Mouse (Mus musculus): Measurements from ENCODE around the gene Arntl.

The Arntl gene

DNA sequence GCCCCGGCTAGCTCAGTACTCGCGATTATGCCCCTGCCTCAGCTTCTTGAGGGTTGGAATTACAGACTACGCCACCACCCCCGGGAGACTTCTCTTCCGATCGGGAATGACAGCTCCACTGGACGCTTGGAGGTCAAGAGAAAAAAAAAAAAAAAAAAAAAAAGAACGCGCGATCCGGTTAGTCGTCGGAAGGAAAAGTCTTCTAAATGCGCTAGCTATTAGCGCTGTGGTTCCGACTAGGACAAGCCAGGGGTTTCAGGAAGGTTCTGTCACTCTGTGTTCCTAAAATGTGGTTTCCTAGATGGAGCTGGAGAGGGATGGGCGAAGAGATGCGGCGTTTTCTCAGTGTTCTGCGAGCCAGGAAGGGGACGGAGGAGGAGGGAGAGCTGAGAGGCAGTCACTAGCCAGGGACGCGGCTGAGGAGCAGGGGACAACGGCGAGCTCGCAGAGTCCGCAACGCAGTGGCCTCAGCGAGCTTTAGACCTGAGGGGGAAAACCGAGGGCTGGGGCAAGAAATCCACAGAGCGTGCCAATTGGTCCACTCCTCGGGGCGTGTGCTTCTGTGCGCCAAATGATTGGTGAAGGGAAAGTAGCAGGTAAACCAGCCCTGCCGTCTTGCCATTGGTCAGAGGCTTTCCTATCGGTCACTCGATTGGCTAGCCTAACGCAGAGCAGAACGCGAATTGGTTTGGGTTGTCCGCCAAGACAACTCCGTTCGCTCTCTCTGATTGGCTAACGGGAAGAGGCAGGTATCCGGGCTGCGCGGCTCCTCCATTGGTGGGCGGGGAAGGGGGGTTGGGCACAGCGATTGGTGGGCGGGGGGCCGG is at the start of gene Arntl:
Gene Arntl (plus strand): TSS at position 822 of the 827 bp plus-strand sequence.
- peak; percentile 92 to 98 for DNase-seq (ENCODE audit: low spot score in 2 of 2)

DNA sequence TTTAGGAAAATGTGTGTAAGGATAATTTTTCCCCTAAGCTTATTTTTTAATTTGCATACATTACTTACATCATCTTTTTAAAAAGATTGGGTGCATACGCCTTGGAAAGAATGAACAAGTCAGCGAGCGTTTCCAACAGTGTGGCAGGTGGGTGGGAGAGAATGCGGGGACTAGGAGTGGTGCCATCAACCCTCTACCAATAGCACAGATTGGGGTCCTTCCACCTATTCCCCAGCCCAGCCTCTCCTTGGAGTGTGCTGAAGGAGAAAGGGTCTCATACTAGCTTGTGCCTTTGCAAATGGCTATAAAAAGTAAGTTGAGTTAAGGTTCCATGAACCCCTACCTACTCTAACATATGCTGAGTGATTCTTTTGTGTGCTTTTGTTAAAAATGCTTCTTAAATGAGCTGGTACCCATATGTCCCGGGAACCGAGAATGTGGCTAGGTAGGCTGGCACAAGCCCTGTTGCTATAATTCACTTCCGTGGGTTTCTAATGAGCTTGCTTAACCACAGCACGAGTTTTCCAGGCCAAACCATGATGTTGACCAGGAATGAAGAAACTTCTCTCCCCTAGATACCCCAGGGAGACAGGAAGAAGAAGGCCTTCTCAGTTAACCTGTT is 46.1 kb upstream of the Arntl start:
- DNase-seq (ENCODE audit: low spot score in 2 of 2): no peak

DNA sequence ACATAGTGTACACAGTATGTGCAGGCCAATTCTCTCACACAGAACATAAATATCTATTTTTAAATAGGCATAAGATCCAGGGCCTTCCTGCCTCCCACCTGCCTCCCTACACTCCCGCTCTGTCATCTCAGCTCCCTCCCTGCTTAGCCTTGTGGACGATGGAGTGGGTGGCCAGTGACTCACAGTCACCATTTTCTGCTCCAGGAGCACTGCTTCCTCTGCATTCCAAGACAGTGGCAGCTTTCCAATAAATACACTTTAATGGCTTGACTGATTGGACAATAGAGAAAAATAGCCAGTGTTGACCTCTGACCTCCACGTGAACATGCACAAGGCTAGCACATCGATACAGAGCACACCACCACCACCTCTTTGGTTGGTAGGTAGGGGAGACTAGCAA is 42.5 kb upstream of the Arntl start:
- DNase-seq (ENCODE audit: low spot score in 2 of 2): no peak

DNA sequence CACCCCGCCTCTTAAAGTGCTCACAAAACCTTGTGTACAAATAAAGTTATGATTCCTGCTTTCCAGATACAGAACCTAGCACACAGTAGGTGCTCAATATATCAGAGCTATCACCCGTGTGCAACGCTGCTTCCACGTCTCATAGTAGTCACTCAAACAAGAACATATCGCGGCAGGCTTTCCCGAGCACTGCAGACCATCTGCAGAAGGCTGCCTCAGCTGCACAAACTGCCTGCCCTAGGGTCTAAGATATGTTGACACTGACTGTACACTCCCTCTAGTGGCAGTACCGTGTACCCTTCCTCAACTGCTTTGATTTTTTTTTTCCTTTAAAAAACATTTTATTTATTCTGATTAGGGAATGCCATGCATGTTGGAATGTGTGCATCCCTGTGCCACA is 40.2 kb upstream of the Arntl start:
- no peak for DNase-seq (ENCODE audit: low spot score in 2 of 2)

DNA sequence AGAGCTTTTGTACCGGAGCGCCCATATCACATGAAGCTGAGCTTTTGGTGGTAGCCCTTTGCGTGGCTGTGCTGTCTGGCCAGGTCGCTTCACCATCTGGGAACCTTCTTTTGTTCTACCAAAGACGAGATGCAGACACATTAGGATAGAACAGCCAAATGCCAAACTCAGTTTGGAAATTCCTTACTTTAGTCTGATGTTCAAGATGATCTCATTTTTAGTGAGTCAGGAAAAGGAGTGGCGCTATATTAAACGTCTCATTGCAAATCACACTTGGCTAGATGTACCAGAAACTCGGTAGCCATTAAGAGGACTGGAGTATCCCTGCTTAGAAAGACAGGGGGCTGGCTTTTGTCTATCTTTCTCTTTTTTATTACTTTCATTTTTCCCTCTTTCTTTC is 38.7 kb upstream of the Arntl start:
- no peak for DNase-seq (ENCODE audit: low spot score in 2 of 2)

DNA sequence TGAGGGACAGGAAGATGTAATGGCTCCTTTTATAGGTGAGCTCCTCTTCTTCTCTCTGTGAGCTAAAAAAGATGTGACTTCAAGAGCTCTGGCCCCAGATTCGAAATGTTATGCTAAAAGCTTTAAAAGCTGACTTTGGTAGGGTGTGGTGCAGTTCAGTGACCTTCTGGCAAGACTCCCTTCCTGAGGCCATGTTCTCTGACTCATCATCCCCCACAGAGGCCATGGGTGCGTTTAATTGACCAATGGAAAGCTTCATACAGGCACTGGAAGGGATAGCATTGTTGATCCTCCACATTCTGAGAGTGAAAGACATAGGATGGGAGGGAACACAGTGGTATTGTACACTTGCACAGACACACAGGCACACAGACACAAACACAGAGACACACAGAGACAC is 34.8 kb upstream of the Arntl start:
- DNase-seq (ENCODE audit: low spot score in 2 of 2): no peak

DNA sequence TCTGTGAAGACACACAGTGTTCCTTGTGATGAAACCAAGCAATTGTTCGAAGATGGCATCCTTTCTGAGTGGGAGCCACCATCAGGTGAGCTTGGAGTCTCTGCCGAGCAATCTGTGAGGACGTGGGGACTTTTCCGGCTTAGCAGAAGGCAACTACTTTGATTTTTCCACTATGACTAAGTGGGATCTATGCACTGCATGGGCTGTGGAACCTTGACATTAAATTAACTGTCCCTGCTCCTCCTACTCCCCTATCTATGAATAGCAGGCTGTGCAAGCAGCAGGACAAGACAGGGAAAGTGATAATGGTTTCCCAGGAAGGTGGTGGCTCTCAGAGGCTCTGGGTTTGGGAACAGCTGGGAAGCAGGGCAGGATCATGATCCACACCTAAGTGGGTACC is 31.8 kb upstream of the Arntl start:
- DNase-seq (ENCODE audit: low spot score in 2 of 2): no peak

DNA sequence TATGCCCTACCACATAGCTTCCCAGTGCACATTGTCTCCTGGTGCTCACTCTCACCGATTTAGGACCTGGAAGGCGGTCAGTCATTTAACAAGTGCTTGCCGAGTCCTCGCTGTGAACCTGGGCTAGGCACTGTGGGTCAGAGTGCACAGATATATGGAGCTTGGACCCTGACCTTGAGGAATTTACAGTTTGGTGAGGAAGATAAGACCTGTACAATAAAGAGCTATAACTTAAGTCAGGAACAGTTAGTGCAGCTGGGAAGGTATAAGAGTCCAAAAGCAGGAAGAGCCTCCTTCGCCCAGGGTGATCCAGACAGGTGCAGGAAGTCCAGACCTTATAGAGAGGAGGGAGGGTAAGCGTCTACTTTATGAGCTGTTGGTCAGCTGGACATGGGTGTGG is 29.2 kb upstream of the Arntl start:
- DNase-seq (ENCODE audit: low spot score in 2 of 2): no peak

DNA sequence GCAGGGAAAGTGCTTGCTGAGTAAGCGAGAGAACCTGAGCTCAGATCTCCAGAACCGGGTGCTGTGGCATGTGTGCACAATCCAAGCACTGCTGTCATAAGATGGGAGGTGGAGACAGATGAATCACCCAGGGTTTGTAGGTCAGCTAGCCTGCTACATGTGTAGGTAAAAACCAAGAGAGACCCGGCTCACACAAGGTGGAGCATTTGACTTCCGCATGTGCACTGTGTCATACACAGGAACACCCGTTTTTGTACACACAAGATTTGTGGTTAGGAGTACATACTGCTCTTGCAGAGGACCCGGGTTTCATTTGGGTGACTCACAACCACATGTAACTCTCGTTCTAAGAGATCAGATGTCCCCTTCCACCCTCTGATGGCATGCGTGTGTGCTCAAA is 23.5 kb upstream of the Arntl start:
- no peak for DNase-seq (ENCODE audit: low spot score in 2 of 2)

DNA sequence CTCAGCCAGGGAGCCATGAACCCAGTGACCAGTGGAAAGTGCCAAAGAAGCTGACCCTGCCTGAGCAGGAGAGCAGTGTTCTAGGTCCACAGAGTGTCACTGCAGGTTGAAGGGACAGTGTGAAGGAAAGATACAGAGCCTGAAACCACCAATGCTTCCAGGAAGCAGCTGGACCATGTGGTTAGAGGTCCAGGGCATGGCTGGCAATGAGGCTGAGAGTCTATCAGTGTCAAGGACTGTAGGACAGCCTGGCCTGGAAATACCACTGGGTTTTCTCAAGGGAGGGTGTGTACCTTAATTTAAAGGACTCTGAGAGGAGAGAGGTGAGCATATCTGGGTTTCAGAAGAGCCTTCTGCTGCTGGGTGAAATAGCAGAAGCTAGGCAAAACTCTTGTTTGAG is 22.2 kb upstream of the Arntl start:
- DNase-seq (ENCODE audit: low spot score in 2 of 2): no peak

DNA sequence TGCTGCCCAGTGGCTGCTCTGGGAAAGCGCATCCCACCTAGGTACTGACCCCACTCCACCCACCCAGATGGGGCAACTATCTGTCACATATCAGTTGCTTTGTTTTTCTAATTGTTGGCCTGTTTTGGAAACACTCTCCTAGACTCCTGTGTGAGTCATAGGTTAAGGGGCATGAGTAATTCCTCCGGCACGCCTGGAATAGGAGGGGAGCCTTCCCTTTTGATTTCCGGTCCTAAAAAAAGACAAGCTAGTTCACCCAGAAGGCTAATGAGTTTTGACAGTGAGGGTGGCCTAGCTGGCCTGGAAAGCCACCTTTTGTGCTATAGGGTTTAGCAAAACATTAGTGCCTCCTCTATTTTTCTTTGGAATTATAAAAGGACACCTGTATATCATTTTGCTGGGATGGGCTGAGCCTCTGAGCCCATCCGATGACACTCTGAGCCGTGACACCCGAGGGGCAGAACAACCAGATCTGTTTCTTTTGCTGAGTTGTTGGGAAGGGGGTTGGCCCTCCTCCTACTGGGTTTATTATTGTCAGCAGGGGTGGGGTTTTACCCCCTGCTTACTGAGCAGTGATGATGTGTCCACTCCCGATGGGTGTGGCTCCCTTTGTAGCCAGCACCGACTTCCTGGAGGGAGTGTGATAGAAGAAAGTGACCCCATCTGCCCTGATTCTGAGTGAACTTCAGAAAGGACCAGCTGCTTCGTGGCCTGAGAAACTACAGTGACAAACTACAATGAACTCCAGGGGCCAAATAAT is 21.0 kb upstream of the Arntl start:
- no peak for DNase-seq (ENCODE audit: low spot score in 2 of 2)

DNA sequence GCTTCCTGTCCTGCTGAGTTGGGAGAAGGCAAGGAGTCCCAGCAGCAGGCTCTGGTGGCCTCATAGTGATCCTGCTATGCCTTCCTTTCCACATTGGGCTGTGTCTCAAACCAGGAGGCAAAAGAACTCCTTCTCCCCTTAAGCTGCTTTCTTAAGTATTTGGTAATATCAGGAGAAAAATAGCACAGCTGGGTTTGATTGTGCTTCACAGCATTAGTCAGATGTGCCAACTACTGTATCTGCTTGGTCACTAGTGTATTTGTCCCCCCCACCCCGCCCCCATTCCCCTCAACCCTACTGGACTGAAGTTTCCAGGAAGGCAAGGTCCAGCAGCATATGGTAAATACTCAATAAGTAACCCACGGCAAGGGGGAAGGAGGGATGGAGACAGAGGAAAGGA is 19.2 kb upstream of the Arntl start:
- DNase-seq (ENCODE audit: low spot score in 2 of 2): no peak

DNA sequence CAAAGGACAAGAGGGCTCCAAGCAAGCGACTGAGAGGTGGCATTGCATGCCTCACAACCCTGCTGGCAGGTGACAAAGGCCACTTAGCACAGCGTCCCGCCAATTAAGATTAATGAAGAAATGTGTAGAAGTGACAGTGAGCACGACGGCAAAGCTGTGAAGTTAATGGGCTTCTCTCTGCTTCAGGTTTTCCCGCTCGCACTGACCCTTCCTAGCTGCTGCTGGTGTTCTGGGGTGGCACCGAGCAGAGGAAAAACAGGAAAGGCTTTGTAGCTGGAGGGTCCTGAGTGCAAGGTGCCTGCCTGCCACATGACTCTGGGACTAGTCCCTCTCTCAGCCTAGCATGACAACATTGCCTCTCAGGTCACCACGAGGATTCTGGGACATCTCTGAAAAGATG is 18.7 kb upstream of the Arntl start:
- DNase-seq (ENCODE audit: low spot score in 2 of 2): no peak

DNA sequence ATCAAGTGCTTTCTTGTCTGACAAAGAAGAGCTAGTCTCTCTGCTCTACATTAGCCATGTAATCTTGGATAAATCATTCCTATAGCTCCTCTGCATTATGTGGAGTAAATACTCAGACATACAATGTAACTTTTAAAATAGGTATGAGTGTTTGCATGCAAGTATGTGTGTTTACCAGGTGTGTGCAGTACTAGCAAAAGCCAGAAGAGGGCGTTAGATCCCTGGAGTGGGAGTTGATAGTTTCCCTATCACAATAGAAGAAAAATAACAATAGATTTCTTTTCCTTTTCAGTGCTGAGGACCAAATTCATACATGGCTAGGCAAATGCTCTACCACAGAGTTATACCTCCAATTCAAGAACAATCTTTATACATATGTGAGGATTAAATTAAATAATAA is 15.5 kb upstream of the Arntl start:
- DNase-seq (ENCODE audit: low spot score in 2 of 2): no peak

DNA sequence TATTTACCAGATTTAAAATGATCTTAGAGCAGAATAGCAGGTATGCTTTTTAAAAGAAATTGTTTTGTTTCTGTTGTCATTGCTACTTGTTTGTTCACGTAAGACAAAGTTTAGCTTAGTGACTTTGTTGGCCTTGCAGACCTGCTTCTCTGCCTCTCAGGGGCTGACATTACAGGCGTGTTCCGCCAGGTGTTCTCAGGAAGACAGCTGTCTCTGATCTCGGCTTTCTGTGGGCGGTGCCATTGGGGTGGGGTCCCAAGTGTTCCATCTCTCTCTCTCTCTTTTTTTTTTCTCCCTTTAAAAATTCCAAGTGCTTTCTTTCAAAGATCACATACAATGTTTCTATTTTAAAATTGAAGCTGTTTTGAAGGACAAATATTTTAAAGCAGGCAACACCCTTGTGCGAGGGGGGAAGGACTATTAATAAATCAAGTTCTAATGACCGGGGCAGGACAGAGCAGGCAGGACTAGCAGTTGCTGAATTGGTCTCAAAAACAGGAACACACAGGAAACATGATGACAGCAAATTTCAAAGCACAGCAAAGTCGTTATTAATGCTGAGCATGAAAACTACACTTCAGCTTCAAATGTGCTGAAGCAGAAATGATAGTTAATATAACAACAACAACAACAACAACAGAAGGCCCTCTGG is 14.4 kb upstream of the Arntl start:
- DNase-seq (ENCODE audit: low spot score in 2 of 2): no peak

DNA sequence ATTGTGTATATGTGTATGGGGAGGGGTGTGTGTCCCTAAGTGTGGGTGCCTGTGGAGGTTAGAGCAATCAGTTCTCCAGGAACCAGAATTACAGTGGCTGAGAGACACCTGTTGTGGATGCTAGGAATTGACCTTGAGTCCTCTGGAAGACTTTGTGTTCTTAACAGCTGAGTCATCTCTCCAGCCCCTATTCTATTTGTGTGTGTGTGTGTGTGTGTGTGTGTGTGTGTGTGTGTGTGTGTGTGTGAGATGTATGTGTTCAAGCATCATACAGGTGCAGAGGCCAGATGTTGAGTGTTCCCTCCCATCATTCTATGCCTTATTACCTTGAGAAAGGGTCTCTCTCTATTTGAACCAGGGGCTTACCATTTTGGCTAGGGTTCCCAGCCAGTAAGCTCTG is 13.4 kb upstream of the Arntl start:
- no peak for DNase-seq (ENCODE audit: low spot score in 2 of 2)

DNA sequence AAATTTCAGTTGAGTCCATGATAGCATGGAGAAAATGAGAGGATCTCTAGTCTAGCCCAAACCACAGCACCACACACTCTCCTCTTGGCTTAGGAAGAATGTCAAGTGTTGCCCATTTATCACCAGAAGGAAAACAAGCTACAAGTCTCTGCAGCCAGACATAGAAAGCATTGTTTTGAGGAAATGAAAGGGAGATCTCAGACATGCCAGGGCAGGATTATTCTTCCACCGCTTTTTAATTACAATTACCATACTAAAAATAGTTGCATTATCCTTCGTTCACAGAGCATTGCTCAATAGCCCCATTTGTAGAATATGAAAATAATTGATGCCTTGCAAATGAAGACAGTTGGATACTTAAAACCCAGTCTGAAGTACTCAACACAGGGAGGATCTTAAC is 12.0 kb upstream of the Arntl start:
- no peak for DNase-seq (ENCODE audit: low spot score in 2 of 2)

DNA sequence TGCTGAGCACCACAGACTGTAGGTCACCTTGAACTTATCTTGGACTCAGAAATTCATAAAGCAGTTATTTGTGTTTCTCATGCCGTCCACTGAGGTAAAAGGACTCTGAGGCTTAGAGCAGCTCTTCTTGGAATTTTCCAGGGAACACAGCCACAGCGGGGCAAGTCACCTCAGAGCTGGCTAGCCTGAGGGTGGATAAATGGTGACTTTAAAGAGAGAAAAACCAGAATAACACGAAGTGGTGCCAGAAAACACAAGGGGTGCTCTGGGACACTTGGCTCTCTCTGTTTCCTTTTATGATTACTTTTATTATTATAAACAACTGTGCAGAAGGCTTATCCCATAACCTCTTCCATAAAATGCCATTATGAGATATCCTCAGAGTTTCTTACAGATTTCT is 11.1 kb upstream of the Arntl start:
- DNase-seq (ENCODE audit: low spot score in 2 of 2): no peak

DNA sequence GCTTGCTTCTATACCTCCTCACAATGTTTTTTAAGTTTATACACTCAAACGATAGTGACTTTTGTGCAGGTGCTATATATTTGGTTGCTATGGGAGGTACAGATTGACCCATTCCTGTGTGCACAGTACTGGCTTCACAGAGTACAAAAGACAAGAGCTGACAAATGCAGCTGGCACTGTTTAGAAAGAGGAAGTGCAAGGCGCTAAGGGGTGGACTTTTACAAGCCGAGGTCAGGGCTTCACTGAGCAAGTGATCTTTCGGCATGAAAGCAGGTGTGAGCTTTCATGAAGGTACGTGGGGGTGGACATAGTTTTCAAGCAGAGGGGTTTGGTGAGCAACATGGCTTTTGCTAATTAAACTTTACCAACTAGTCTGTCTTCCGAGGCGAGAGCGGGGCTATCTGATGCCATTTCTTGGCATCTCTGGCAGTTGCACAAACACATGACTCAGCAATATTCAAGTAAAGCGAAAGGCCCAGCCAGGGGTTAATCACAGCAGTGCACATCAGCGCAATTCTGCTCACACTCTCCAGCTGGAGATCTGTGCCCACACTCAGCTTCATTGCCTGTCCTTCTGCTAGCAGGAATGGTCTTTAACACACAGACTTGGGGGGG is 10.0 kb upstream of the Arntl start:
- DNase-seq (ENCODE audit: low spot score in 2 of 2): no peak

DNA sequence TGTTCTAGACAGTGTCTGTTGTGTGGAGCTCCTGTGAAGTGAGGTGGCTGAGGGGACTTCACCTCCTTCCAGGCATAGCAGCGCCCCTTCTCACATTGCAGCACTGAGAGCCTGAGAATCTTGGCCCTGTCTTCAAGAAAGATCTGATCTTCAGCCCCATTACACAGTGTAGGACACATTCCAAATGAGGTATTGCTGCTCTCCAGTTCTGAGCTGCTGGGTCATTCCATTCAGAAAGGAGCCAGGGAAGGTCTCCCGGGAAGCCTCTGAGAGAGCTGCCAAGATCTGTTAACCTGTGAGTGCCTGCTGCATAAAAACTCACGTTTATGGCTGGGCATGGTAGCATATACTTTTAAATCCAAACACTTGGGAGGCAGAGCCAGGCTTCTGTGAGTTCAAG is 5.7 kb upstream of the Arntl start:
- no peak for DNase-seq (ENCODE audit: low spot score in 2 of 2)

DNA sequence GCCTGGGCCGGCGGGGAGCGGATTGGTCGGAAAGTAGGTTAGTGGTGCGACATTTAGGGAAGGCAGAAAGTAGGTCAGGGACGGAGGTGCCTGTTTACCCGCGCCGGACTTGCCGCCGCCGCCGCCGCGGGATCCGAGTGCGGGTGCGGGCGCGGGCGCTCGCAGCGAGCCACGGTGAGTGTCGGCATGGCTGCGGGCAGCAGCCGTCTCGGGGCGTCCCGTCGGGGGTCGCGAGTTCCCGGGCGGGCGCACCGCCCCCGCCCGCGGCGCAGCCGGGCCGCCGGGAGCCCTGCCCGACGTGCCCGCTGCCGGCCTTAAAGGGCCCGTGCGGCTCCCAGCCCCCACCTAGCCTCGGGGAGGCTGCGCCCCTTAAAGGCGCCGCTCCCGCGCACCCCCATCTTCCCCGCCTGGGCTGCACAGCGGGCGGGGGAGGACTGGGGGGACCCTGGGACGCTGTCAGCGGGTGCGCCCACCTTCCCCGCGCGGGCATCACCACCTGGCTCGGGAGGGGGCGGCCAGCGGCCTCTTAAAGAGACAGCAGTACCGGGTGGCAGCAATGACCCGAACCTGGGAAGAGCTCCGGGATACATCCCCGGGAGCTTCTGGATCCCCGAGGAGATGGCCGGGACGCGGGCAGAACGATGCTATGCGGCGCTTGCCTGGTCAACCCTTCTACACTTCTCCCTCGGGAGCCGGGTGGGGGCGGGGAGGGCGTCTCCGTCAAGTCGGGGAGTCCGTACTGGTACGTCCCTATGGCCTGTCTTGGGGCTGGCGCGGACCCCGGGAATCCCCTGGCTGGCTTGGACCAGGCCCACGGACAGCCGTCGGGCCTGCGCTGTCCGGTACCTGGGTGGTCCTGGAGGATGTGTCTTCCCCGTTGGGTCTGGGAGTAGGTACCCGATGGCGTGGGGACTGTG is 464 bp downstream of the Arntl start:
- peak; percentile 59 for DNase-seq (ENCODE audit: low spot score in 2 of 2)
